Mouse (Mus musculus) Muller cell, postnatal 12 days (primary cell): ENCODE measurements at regions not wholly inside any gene's neighbourhood (a gene's known extent, or its start where the extent isn't known, plus 50 kb on each side); places are given as distances from the start of the nearest gene placed in this dataset.
"Not testable (repeated sequence)": the region's sequence is repeated elsewhere in the genome, so short reads cannot be mapped to it uniquely, and the experiment has no call there.

ENCODE experiments used
- DNase-seq: peaks from one replicate; pipeline ENCODE4 v3.0.0-alpha.2; 2015; ENCODE audit errors: inconsistent ontology term

DNA sequence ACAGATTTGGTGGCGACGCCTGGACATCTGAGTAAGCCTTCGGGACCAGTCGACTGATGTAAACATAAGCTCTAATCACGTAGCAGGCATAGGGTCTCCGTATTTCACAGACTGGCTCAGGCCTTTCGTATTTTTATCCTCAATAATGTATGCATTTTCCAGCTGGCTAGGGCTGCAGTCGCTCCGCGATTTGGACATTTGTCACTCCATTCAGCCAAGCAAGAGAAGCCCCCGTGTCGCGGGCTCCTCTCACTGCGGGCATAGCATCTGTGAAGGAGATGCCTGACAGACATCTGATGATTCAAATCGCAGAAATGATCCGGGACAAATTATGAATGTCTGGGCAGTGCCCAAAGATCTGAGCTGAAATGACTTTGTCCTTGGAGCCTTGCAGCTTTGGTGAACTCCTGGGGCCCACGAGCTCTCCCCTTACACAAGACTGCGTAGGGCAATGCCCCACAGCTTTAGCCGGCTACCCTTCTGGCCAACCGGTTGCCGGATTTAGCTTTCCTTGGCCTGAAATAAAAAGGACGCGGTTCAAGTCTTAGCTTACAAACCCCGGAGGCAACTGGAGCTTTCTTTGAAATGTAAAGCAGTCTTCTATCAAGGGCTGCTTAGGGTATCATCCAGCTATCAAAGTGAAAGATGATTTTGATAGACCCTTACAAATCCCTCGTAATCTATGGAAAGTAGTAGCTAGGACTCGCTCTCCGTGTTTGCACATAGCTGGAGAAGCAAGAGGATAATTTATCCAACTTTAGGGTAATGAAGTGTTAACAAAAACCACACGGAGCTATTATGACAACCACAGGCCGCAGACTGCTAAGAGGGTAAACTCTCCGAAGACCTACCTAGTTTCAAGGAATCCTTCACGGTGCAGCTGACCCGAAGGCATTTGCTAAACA is 270.6 kb downstream of the Etnk1 start:
- peak; percentile 22 for DNase-seq

DNA sequence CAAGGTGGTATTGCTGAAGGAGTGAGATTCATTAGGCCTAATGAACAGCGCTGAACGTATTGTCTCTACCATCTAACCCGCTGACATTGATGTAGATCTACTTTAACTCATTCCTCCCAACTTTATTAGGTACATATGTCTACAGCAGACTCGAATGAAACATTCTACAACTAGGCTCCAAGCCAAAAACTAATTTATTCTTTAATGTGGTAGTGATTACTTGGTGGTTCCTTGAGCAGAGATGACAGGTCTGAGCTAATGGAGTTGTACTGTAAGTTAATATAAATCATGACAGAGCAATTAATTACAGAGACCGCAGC is 271.2 kb downstream of the Etnk1 start:
- DNase-seq, result no peak

DNA sequence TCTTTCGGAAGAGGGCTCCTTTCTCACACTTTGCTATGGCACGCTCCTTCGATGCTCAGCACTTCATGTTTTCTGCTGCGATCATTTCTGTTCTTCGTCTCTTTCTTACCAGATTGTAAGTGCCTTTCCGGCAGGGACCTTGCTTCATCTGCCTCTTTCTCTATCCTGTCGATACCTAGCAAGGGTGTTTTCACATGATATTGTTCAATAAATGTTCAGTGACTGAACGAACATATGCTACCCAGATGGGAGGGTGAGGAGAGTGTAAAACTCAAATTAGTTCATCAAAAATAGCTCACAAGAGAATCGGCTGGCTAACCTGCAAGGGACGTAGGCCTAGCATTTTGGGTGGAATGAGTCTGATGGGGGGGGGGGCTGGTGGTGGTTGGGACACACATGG is 272.5 kb downstream of the Etnk1 start:
- DNase-seq, result no peak

DNA sequence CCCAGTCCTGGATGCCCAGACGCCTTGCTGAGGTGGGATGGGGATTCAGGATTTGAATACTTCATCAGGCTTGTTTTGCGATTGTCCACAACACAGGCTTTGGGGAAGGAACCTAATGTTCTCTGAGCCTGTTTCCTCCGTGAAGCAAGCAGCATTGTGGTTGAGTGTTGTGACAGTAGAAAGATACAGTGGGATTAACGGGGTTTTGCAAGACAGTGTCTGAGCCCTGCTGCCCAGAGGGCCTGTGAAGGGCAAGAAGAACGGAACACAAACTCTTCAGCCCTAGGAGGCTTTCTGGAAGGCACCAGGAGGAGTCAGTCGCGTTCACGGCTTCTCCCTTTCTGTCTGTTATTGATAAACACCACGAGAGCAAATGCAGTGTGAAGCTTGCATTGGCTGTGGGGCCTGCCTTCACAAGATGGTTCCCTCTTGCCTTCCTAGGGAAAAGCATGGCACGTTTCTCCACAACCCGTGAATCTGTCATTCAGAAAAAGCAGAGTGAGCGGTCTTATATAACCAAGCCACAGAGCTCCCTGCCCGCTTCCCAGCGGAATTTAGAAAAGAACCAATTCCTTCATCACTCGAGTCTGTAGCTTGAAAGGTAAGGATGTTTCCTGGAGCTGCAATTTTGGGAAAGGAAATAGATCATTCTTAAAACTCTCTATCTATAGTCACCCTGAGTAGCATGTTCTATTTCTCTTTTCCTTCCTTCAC is 273.4 kb downstream of the Etnk1 start:
- no peak for DNase-seq

DNA sequence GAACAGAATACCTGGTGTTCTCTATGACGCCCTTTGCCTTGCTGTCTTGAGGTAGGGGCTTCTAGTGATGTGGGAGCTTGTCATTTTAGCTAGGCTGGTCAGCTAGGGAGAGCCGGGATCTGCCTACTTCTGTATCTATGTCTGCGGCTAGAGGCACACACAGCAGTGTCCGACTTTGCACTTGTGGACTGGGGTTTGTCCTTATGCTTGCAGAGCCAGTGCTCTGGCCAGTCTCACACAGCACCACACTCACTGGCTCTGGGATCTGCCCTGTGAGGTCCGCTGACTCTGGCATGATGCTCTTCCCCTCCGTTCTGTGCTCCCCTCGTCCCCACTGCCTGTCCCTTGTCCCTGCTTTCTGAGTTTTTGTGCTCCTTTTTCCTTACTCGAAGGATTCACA is 275.3 kb downstream of the Etnk1 start:
- DNase-seq, result no peak

DNA sequence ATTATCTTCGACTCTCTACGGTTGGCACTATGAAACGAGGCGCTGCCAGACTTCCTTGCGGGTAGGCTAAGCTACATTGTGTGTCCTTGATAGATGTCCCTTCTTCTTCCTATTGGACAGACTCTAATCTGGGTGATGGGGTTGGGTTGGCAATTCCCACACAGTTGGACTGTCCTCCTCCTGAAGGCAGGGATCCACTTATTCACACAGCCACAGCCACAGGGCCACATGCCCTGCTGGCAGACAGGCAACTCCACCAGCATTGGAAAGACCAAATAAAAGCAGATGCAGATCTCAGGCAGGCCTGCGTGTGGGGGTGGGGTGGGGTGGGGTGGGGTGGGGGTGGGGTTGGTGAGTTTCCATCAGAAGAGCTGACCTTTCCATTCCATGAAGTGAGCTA is 276.4 kb downstream of the Etnk1 start:
- DNase-seq, result no peak

DNA sequence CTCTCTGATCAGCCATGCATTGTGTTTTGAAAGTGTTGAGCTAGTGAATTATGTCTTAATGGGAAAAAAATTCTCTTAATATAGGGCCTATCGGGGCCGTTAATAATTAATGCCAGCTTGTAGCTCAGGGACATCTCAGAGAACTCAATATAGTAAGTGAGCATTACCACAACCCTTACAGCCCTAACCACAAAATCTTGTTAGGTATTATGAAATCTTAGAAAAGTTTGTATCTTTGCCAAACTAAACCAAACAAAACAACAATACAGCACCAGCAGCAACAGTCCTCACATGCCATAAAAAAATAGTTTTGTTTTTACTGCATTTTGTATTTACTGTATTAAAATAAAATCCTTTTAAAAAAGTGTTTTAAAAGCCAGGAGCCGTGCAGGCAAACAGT is 277.8 kb downstream of the Etnk1 start:
- DNase-seq, result no peak

DNA sequence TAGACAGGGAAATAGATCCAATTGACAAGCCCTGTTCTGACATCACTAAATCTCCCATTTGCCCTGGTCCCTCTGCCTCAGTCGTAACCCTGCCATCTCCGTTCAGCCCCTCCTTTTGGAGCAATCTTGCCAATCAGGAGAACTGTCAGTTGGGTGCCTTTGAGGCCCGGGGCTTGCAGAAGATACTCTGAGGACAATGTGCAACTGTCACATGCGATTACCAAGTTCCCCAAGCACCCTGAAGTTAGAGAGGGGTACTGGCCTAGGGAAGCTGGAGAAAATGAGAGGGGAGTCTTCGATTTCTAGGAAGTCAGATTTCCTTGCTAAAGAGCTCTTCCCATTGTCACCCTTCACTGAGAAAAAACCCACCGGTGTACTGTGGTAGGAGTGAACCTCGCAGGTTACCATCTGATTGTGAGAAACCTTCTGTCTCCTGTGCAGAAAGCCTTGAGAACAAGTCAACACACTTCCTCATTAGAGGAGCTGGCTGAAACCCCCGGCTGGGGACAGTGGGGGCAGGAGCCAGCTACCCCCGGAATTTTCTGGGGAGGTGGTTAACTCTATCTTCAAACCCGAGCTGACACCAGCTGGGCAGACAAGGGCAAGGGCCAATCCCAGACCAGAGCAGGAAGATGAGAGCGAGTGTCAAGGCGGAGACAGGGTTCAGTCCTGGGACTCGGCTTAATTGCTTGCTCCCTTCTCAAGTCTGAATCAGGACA is 279.0 kb downstream of the Etnk1 start:
- no peak for DNase-seq

DNA sequence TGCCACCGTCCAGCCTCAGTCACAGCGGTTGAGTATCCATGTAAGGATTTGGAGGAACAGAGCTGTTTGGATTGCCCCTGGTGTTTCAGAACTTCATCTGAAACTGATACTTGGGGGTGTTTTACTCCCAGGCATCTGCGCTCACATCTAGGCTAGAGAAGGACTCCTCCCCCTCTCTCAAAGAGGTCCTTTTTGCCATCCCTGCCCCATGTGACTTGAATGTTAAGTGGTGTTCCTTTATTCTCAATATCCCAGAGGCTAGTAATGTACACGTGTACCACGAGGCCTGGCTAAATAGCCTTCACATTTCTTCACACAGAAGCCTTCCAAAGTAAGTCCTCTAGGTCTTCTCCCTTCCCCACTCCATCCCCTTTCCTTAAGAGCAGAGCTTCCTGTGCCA is 280.0 kb downstream of the Etnk1 start:
- DNase-seq, result no peak

DNA sequence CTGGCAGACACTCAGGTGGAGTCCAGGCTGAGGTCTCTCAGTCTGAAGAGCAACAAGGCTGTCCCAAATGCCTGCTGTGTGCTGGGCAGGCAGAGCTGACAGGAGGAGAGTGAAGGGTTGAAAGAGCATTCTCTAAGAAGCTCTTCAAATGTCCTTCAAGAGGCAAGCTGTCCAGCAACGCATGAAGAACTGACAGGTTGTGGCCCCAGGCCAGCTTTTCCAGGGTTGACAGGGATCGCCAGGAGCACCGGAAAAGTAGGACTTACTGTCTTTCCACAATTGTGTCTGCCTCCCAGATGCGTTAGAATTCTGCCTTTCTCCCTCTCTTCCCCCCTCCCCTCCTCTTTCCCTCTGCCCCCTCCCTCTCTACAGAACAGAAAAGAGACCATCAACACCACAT is 282.1 kb downstream of the Etnk1 start:
- no peak for DNase-seq

DNA sequence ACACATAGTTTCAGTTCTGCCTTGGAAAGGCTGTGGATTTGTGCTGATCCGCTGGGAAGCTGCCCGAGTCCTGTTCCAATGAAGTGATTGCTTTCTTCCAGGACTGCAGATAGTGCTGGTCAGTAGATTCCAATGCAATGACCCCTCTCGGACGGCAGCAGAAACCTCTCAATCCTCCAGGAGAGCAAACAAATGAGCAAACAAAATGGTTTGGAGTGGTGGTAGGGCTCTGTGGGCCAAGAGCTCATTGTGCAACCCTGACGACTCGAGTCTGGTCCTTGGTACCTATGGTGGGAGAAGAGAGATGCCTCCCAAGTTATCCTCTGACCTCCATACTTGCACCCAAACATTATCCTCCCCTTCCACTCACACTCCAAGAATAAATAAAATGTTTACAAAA is 284.8 kb downstream of the Etnk1 start:
- DNase-seq, result no peak

DNA sequence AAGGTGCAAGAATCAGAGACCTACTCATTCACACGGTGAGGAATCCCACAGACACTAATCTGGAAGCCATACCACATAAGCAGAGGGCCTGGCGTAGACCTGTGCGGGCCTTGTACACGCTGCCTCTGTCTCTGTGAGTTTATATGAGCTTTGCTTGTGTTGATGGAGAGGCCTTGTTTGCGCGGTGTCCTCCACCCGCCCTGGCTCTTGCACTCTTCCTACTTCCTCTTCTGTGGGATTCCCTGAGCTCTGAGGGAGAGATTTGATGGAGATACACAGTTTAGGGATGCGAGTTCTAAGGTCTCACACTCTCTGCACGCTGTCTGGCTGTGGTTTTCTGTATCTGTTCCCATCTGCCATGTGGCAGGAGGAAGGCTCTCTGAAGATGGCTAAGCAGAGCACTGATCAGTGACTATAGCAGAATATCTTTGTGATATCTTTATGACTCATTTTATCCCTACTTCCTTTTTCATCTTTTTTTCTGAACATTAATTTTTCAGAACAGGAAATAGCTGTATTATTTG is 287.7 kb downstream of the Etnk1 start:
- no peak for DNase-seq

DNA sequence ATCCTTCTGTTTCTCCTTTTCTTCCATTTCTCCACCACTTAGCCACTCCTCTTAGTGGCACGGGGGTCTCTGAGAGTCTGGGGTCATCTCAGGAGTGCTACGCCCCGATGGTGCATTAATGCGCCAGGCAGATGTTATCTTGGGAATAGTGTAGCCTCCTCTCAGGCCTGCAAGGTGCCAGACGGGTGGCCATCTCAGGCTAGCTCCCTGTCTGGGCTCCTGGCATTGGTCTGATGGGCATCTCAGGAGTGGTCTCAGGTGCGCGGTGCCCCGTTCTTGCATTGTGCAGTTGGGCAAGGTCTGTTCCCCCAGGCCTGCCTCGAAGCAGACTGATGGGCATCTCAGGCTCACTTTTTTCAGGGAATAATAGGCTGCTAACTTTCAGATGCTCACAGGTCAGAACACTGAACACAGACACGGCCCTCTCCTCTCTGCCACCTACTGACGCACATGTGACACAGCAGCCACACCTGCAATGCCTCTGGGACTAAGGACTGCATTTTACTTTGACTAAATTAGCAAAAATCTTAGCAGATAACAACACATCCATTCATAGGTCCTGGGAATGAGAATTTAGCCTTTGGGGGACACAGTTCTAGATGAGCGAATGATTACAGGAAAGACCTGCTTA is 298.0 kb downstream of the Etnk1 start:
- DNase-seq, result no peak

DNA sequence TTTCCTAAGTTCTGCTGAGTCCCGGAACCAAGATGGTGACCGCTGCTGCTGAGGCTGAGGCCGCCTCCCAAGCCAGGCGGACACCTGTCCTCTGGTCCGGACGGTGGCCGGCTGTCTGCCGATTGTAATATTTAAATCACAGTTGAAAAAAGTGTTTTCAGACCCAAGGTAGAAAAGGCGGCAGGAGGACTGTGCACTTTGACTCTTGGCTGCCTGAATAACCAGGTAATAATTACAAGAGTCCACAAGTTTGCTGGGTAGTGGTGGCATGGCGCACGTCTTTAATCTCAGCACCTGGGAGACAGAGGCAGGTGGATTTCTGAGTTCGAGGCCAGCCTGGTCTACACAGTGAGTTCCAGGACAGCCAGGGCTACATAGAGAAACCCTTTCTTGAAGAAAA is 305.7 kb downstream of the Etnk1 start:
- DNase-seq, result not testable (repeated sequence)

DNA sequence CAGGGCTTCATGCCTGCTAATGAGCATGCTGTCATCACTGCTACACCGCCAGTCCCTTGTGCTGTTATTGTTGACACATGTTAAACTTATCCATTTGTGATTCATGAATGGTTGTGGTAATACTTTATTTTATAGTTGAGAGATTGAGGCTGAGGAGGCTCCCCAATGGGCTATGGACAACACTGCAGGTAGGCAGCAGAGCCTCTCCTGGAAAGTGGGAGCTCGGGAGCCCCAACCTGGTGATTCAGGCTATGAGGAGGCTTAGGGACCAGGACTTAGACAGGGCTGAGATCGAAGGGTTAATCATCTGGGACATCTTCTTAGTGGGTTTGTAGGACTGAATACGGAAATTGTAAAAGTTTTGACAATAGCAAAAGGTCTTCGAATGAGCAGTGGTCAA is 307.4 kb downstream of the Etnk1 start:
- DNase-seq, result no peak

DNA sequence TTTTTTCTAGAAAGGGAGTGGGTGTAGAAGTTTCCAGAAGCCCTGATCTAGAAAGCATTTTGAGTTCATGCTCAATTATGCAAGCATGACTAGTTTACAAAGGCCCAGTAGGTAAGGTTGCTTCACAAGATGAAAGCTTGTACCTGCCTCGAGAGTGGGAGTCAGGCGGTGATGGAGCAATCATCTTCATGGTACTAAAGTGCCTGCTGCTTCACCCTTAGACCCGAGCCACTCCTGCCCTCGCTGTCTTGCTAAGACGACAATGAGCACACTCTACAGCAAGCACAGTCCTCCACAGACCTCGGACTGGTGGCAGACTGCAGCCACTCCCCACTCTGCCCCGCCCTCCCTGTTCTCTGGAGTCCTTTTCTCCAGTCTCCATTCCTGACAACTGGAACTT is 308.3 kb downstream of the Etnk1 start:
- DNase-seq, result no peak

DNA sequence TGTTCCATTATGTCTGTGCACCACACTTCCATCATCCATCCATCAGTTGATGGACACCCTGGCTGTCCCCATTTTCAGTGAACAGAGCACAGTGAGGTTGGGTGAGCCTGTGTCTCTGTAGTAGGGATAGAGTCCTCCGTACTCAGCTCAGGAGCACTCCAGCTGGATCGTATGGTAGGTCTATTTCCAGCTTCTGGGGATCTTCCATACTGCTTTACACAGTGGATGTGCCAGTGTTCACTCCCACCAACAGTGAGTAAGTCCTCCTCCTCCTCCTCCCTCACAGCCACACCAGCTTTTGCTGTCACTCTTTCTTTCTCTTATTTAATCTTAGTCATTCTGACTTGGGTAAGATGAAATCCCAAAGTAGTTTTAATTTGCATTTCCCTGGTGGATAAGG is 310.4 kb downstream of the Etnk1 start:
- DNase-seq, result no peak

DNA sequence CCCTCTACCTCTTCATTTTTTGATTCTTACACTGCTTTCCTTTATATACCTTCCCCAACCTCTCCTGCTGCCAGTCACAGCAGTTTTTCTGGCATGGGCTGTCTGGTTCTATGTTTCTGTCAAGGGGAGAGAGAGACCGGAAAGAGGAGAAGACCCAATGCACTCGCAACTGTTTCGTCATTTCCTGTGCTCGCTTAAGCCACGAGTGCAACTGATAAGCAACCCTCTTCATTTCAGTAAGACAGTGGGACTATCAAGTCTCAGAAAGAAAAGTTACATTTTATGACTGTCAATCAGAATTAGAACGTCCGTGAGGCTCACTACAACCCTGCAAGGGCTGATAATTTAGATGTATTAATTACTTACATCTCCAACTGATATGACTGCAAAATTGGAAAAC is 312.2 kb downstream of the Etnk1 start:
- no peak for DNase-seq

DNA sequence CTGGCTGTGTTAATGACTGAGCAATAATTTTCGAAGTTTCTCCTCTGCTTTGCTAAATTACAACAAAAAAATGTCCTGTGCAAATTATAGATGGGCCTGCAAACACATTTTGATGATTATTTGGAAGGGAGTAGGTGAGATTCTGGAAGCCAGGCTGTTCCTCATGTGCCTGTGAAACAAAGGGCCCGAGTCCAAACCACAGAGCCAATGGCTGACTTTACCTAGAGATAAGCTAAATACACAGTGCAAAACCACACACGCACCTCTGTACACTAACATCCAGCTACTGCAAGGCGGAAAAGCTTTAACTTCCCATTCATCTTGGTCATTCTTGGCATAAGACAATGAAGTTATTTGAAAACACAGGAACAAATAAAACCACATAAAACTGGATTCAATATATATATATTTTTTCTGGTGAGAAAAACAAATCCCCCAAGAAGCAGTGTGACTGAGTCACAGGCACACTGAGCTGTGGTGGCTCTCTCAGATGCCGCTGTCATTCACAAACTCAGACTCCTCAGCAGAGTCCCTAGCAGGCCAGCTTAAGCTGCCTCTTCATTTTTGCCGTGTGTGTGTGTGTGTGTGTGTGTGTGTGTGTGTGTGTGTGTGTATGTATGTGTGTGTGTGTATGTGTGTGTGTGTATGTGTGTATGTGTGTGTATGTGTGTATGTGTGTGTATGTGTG is 312.8 kb downstream of the Etnk1 start:
- DNase-seq, result no peak

DNA sequence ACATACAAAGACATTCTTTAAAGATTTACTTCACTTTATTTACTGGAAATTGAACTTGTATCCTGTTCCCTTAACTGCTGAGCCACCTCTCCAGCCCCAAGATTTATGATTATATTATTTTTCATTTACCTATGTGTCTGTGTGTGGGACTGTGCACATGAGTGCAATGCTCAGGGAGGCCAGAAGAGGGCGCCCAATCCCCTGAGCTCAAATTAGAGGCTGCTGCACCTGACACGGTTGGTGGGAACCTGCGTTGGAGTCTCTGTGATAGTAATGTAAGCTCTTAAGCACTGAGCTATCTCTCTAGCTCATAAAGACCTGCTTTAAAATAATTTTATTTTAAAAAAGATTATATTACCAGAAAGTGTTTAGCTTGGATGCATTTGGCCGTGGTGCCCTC is 315.3 kb downstream of the Etnk1 start:
- no peak for DNase-seq

DNA sequence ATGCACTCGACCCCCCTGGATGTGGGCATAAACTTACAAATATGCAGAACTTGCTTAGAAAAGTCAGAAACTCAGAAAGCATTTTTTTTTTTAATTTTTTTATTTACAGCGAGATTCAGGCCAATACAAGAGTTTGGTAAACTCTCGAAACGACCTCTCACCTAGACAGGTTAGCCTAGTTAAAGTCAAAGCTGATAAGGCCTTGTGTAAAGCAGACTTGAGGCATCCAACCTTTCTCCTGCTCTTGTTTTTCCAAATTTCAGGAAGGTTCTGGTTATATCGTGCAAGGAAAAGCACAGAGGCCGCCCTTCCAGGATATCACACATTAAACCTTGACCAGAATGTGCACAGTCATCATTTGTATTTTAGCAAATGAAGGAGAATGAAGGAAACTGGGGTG is 315.8 kb downstream of the Etnk1 start:
- DNase-seq, result no peak

DNA sequence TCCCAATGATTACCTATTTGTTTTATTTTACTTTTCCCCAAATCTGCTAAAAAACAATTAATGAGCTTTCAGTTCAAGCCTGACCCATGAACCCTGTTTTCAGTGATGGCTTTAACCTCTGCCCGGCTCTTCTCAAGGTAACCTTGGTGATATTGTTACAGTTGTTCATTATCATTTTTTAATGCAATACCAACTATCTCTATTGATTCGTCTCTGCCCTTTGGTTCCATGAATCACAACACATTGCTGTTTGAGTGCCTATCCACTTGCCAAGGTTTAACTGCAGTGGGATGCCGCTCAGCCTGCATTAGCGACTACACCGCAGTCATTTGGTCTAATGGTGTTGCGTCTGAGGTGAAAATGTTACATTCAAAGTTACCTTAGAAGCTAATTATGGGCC is 317.9 kb downstream of the Etnk1 start:
- DNase-seq, result no peak
